Mouse (Mus musculus) adipocyte (in vitro differentiated cells): ENCODE results near the gene Plekhg1.

ENCODE experiments used
- DNase-seq: peaks from one replicate; pipeline ENCODE4 v3.0.0-alpha.2; 2016; ENCODE audit warnings: low spot score

Gene Plekhg1

DNA sequence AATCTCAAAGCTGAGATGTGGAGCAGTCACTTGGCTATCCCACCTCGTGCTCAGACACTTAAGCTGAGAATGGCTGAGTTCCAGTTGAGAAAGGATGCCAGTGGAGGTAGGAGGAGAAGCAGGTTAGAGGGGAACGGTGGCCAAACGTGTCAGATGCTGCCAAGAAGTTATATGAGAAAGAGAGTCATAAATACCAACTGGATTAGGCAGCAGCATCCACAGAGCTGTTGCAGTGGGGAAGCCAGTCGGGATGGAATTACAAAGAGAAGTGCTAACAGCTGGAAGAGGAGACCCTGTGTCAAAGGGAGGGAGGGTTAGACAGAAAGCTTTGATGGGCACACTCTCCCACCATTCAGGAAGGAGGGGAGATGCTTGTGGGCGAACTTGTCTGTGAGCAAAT, 89.3 kb downstream of the Plekhg1 start:
- DNase-seq = no peak

DNA sequence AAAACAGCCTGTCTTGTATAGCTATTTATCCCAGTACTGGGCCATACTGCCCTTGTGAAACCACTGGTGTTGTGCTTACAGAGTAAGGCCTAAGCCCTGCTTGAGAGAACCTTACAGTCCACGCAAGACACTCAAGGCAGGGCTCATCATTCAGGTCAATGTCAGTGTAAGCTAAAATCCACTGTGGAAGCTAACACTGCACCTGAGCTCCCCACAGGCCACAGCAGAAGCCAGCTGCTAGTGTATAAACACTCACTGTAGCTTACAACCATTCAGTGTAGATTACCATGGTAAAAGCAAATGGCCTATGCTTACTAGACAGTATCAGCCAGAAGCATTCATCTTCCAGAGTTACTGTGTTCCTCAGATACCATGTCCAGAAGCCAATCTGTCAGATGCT, 90.5 kb downstream of the Plekhg1 start:
- no peak for DNase-seq

DNA sequence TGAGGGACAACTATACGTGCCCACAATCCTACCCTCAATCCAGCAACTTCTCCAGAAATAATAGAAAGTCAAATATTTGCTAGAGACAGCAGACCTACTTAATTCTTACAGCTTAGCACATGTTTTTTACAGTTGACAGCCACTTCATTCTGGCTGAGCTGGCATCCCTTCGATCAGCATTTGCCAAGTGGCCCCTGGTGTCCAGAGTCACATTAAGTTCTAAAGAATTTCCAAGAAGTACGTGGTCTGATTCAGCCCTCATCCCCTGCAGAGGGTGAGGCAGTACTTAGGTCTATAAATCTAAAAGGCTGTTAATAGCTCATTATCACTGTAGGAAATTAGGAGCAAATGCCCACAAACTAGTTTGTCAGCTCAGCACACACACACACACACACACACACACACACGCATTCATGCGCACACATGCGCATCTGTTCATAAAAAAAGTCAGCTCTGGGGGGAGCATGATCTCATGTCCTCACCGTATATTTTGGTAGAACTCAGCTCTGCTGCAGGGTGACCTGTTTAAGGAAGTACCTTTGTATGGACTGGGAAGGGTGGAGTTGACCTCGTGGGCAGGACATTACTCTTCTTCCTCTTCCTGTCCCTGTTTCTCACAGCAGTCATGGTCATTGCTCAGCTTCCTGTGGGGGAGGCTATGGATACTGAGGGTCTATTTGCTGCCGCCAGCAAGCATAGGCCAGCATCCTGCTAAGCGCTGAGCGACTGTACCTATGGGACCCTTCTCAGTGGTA, 91.6 kb downstream of the Plekhg1 start:
- DNase-seq = no peak

DNA sequence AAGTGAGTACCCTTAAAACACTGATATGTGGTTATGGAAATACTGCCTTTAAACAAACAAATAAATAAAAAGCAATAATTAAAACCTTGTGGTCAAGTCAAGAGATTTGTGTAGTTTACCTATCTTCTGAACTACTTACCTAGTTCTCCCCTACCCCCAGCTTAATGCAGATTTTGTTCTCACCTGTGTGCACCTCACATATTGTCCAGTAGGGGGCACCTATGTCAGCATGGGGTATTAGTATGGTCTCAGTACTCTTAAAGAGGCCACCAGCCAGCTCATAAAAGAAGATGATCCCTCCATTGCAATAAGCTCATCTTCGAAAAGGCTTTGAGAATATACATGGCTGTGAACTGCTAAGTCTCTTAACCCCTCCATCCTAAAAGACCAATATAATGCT, 93.9 kb downstream of the Plekhg1 start:
- no peak for DNase-seq

DNA sequence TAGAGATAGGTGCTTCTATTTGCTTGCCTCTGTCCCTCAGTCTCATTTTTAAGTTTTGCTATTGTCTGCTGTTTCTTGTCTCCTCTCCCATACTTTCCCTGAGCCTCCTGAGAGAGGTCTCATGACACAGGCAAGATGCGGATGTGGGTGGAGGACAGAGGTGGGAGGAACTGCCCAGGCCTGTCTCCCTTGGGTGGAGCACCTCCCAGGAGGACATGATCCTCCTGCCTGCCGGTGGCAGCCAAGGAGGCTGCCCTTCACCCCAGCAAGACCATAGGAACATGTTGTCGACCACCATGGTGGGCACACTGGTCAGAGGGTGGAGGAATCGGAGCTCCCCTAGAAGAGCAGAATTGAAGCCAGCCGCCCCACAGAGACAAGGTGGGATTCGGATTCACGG, 94.5 kb downstream of the Plekhg1 start:
- no peak for DNase-seq

DNA sequence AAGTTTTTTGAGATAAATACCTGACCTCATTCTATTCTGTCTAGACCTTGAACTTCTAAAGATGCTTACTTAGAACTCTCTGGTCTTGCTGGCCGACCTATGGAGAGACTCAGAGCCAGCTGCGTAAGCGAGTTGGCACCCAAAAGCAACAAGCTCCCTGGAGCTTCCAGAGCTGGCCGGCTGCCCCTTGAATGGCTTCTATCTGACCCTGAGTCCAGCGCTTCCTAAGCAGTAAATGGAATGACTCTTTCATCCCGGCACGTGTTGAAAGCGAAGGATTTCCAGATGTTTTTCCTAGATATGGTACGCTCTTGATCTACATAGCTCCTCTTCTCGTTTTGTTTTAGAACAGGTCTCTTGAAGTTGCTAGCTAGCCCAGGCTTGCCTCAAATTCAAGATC, 95.5 kb downstream of the Plekhg1 start:
- no peak for DNase-seq

DNA sequence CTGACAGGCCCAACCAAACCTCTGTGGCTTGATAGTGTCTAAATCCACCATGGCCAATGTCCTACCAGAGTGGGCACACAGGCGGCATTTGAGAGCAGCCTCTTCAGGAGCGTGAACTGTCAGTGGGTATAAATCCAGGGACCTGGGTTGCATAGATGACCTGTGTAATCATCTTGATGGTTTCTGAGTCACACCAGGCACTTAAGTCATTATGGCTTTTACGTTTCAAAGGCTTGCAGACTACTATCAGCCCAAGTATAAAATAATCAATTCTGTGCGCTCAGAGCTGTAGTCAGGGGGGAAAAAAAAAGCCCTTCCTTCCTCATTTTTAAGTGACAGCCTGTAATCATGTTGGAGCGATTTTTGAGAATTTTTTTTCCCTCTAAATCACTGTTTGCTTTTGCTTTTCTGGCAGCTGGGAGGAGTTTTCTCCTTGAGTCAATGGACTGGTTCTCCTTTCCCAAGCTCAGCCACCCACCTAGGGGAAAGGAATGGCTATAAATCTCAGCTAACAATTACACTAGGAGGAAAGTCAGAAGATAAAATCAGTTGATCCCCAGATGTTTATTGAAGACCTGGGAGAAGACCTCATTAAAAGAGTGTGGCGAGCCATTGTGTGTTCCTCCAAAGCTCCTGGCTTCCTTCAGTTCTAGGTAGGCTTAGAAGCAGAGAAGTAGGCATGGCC, 99.7 kb downstream of the Plekhg1 start:
- DNase-seq = no peak

DNA sequence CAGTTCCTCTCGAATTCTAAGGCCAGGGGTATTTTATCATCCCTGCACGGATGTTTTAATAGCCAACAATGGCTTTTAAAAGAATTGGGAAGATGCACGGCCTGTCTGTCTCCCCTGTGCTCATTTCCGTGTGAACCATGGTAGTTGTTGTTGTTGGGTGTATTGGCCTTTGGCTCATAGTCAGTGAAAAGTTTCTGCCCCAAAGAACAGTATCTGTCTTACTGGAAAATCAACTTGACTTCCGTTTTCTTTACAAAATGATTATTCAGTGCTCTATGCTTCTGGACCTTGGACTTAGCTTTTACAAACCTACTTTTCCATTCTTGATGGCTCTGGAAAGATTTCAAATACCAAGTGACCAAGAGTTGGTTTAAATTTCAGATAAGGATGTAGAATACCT, 104.3 kb downstream of the Plekhg1 start:
- DNase-seq = no peak

DNA sequence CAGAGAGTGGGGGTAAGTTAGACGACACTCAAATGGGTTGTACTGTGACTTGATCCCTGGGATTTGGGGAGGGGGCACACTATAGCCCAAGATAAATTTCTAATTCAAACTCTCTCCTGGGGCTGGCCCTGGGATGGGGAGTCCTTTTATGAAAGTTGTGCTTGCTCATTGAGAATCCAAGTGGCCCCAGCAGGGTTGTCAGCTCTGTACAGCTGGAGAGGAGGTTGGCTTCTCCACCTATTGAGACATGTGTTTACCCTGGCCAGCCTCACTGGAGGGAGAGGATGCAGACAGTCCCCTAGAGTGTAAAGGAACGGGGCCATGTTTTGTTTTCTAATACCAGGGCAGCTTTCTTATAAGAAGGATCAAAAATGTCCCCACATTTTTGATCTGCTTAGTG, 106.9 kb downstream of the Plekhg1 start:
- DNase-seq = no peak

DNA sequence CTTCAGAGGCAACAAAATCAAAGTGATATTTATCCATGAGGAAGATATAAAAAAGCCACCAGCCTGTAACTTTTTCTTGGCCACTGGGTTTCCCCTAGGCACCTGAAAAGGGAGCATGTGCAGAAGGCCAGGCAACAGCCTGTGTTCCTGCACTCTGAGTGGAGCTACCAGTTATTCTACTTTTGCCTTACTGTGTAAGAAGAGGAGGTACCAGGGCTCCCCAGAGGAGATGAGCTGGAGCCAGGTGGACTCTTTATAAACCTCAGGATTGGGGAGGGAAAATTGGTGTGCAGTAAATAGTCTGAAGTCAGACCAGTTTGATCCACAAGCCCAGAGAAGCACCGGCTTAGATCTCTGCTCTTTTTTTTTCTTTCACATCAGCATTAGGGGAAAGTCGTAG, 111.3 kb downstream of the Plekhg1 start:
- no peak for DNase-seq

DNA sequence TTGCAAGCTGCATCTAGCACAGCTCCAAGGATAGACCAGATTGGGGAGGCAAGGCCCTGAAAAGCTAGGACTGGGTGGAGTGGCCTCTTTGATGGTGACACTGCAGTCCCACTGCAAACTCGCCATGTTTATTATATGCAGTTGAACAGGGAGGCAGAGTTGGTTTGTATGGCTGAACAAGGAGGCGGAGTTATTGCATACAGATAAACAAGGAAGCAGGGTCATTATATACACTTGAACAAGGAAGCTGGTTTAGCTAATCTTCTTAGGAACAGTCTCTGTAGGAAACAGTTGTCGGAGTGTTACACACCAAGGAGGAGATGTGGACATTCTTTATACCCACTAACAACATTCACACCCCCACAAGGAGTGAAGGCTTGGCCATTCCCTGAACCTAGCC, 112.6 kb downstream of the Plekhg1 start:
- DNase-seq = no peak

DNA sequence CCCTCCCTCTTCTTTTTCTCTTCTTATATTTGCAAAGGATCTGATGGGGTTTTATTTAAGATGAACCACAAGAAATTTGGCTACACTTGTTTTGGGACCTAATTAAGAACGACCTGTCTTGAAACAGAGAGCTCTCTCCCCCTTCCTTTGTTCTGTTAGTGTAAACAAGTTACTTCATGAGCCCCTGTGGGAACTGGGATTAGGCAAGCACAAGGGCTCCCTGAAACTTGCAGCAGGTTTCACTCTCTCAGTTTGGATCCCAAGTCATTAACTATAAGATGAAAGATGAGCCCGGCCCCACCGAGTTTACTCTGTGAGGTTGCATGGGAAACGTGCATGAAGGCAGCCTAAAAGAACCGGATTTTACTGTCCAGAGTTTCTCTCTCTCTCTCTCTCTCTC, 117.7 kb downstream of the Plekhg1 start:
- DNase-seq = no peak

DNA sequence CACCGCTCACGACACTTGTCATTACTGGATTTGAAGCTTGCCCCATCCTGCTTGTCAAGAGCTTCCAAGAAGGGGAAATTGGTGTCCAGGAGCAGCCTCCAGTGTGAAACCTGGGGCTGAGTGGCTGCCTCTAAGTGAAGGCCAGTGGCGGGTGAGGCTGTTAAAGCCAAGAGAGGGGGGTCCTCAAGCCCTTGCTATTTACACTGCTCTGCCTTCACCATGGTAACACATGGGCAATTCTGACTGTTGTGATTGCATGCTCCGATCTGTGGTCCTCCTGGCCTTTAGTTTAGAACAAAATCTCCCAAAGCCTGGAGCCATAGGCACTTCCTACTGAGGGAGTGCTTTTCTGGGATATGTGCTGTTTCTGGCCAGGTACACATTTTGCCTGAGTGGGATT, 118.3 kb downstream of the Plekhg1 start:
- no peak for DNase-seq

DNA sequence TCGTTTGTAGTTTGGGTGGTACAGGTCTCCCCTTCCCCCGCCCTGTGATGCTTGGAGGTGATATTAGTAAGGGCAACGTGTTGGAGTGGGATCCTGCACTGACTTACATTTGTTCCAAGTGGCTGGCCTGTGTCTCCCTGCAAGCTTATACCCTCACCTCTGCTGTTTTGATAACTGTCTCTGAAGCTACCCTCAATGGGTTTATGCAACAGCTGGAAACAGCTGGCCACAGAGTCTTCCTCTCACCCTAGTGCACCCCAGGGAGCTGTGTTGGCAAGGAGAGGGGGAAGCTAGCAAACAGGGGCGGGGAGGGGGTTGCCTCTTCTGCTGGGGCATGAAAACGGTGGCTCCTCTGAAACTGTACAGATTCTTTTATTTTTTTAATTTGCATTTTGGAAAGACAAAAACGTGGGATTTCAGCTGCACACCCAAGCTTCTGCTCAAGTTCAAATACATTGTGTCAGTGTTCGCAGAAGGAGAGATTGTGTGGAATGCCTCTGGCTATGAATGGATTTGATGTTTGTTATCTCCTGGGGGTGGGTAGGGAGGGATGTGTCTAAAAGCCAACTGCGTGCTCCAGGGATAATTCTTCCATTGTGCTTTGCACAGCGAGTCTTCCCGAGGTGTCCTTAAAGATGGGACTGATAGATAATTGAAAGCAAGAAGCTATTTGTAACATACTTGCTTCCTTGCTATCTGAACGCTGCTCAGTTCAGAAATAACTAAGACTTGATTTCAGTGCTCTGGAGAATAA, 119.0 kb downstream of the Plekhg1 start:
- DNase-seq = no peak

DNA sequence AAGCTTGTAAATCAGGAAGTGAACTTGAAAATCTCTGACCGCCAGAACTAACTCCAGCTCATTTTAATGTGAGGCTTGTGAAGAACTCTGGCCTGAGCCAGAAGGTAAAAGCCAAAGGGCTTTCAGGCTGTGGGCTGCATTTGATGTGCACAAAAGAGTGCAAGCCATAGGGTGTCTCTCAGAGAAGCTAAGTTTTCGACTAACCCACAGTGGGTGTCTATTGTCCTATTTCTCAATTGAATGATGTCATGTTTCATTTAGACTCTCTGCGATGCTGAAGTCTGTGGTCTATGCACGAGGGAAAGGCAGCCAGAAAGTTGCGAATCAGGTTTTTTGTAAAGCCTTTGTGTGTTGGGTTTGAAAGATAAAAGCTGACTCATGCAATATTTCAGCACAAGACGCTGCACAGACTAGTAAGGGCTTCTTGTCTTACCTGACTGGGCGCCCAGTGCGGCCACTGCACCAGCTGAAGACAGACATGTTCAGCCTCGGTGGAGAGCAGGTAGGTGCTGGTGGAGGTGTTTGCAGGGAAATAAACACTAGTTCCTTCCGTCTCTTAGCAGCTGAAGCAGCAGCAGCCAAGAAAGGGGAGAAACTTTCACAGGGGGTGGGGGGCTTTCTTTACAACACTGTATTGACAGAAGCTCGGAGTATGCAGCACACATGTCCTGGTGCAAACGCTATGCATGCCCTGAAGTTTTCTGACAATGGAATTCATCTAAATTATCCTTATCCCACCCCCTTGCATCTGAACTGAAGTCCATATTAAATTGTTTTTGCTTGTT, 123.4 kb downstream of the Plekhg1 start:
- DNase-seq = no peak

DNA sequence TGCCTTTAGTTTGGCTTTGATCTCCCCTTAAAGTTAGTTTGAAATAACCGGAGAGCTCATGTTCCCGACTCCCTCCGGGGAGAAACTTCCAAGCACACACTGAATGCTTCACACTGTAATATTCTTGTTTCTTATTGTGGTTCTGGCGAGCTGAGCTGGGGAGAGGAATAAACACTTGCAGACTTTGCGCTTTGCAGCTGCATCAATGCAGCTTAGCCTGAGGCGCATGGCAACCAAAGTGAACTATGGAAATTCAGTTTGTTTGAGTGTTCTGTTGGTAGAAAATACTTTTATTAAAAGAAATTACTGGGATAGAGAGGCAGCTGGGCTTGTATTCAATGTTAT, 124.0 kb downstream of the Plekhg1 start:
- DNase-seq = no peak

DNA sequence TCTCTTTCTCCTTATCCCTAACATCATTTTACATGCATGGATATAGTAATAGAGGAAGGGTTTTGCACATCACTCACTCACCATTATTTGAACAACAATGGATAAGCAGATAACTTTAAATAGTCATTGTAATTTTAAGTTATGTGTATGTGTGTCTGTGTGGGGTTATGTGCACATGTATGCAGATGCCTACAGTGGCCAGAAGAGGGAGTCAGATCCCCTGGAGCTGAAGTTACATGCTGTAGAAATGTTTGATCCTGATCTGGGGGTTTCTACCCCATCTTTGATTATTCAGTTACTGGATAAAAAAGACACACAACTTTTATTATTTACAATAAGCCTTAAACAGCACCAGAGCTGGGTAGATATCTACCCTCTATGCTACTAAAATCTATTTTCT, 127.1 kb downstream of the Plekhg1 start:
- DNase-seq = no peak

DNA sequence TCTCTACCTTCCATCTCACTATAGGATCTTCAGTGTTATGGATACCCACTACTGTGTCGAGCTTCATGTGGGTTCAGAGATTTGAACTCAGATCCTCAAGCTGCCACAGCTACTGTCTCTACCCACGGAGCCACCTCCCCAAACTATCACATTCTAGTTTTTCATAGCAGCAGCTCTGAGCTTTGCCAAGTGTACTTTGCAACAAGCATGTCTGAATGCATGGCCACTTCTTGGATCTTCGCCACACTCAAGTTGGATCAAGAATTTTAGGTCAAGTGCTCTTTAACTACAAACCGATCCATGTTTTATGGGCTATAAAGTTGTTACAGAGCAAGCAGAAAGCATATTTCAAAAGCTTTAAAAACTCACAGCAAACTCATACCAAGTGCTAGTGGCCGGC, 130.7 kb downstream of the Plekhg1 start:
- no peak for DNase-seq

DNA sequence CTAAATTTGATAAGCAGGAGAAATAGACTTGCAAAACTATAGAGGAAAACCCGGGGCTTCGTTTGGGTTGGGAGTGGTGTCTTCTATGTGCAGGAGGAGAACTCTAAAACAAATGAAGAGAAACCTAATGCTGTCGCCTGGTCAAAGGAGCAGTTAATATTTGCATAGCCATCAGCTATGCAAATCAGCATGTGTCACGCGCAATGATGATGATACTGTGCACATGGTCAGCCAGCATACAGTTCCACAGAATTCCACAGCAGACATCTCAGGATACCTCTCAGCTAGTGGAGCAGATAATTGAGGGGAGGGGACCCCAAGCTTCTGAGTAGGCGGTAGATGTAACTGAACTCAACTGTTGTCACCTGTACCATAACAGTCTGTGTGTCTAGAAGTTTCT, 133.3 kb downstream of the Plekhg1 start:
- DNase-seq = no peak

DNA sequence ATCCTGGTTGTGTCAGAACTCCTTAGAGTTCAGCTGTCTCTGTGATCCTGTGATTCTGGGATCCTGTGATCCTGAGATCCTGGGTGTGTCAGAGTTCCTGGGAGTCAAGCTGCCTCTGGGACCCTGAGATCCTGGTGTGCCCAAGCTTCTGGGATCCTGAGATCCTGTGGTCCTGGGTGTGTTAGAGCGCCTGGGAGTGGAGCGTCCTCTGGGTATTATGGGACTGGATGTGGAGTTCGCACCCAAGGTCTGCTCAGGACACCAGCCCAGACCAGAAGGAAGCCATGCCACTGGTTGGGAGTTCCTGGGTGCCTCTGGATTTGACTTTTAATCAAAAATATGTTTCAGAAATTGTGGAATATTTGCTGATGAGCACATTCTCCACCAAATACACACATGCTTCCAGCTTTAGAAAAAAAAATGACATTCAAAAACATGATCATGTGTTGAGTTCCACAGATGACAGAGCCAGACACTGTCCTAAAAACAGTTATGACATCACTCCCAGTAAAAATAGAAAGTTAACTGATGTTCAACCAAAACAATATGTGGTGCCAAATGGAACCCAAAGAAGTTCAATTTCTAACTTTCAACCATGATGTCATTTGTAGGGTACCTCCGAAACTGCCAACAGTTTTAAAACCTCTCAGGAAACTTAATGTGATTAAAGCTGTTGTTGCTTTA, 137.8 kb downstream of the Plekhg1 start:
- no peak for DNase-seq

DNA sequence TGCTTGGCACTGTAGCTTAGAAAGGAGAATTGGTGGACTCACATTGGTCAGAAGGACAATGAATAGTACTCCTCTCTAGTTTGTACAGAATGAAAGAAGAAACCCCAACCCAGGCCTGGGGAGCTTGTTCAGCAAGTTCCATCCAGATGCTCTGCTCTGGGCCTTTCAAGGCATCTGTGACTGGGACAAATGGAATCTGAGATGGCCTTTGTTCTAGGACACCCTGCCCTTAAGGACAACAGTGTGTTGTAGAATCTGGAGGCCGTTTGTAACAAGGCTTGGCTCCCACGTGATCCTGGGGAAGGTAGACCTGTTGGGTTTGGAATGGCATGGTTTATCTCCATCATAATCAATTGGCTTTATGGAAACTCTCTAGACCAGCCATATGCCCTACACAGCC, 141.0 kb downstream of the Plekhg1 start:
- DNase-seq = no peak

DNA sequence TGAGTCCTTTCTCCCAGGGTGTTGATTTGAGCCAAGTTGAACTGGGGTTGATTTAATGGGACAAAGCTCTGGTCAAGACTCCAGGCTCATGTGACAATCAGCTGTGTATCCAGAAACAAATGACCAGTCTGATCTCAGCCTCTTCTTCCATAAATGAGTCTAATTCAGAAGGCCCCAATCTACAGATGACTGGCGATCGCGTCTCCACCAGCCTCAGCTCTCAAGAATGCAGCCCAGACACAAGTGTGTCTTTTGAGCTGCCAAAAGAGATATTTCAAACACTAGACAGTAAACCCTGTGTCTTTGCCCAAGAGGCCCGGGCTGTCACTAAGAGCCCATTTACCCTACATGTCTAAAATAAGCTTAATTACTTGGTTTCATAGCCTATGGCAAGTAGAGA, 148.3 kb downstream of the Plekhg1 start:
- DNase-seq = no peak
